Mouse (Mus musculus): ENCODE measurements around the gene Csnk2a2. TPM values are rescaled to one million over a fixed set of nuclear protein-coding genes. Genes with fewer than 3 reads are reported as not detected.

The Csnk2a2 gene
- polyA plus RNA-seq, 1 experiment from 2014 or later = 16.7 TPM

DNA sequence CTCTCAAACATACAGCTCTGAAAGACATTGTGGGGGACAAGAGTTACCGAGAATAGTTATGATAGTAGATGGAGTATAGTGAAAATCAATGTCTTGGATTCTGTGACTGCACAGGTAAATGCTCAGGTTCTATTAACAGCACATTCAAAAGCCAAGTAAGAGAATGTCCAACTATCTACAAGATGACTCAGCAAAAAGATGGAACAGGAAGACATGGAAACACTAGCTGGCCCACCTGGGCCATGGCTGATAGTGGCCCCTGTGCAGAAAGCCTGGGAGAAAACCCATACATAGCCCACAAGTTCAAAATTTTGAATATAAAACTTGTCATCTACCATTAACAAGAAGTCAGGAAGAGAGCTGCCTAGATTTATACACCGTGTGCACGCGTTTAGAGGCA lies 19.8 kb downstream of the Csnk2a2 start:
- no peaks in the 10 kb centered on the region for H3K9me3 ChIP-seq (ENCODE audit: control insufficient read depth, low read length)
- 0 out of 4 replicates have a peak, but pooled peaks cover 0 to 3% of the 10 kb centered on the region in 2 experiments for H3K4me1 ChIP-seq (ENCODE audit: control insufficient read depth in 2 of 2, insufficient read depth in 2 of 2, low read length in 2 of 2)
- no peak overlapping the region for H3K9ac ChIP-seq (ENCODE audit: low read length)
- no peak for ATAC-seq (ENCODE audit: insufficient number of reproducible peaks, insufficient read depth, low FRiP score, low read depth)
- H3K36me3 ChIP-seq (ENCODE audit: control insufficient read depth, insufficient read depth, low read length) = peaks cover 96% of the 10 kb centered on the region
- H3K4me3 ChIP-seq (ENCODE audit: control insufficient read depth in 1 of 2, insufficient read depth in 1 of 2, low read depth in 1 of 2, low read length in 2 of 2) = no peak overlapping the region
- over 99% methylated on average over 4 of the region's 4 CpGs for WGBS
- no peak overlapping the region for H3K4me2 ChIP-seq (ENCODE audit: low read length)
- no peak overlapping the region for H3K27ac ChIP-seq (replicated peaks in 1 of 2; ENCODE audit: control insufficient read depth in 1 of 2, insufficient read depth in 1 of 2, low read depth in 2 of 2, low read length in 2 of 2)
- H3K27me3 ChIP-seq (ENCODE audit: control insufficient read depth, insufficient read depth, low read length) = no peaks in the 10 kb centered on the region

DNA sequence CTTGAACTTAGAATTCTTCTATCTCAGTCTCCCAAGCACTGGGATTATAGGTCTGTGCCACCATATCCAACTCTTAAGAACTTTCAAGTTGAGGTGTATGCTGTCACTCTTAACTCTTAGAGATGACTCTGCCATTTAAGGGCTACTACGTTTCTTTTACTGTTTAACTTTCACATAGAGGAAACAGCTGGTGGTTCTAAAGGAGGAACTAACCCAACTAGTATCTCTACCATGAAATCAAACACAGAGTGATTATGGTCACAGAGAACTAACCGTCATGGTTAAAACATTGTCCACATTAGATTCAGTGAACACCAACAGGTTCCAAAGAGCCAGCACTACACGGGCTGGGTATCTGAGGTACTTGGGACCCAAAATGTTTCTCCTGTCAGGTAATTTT lies 20.8 kb downstream of the Csnk2a2 start:
- Histone ChIP-seq H3K9ac (ENCODE audit: low read length) (no peak overlapping the region), H3K4me1 (ENCODE audit: control insufficient read depth in 2 of 2, insufficient read depth in 2 of 2, low read length in 2 of 2) (0 out of 4 replicates have a peak, but pooled peaks cover 0 to 3% of the 10 kb centered on the region in 2 experiments), H3K36me3 (ENCODE audit: control insufficient read depth, insufficient read depth, low read length) (peaks cover 96% of the 10 kb centered on the region), H3K27me3 (ENCODE audit: control insufficient read depth, insufficient read depth, low read length) (no peaks in the 10 kb centered on the region), H3K9me3 (ENCODE audit: control insufficient read depth, low read length) (no peaks in the 10 kb centered on the region), H3K4me2 (ENCODE audit: low read length) (no peak overlapping the region), H3K27ac (replicated peaks in 1 of 2; ENCODE audit: control insufficient read depth in 1 of 2, insufficient read depth in 1 of 2, low read depth in 2 of 2, low read length in 2 of 2) (no peak overlapping the region), H3K4me3 (ENCODE audit: control insufficient read depth in 1 of 2, insufficient read depth in 1 of 2, low read depth in 1 of 2, low read length in 2 of 2) (no peak overlapping the region)
- 95% methylated on average over 3 of the region's 3 CpGs for WGBS
- ATAC-seq (ENCODE audit: insufficient number of reproducible peaks, insufficient read depth, low FRiP score, low read depth) = no peak

DNA sequence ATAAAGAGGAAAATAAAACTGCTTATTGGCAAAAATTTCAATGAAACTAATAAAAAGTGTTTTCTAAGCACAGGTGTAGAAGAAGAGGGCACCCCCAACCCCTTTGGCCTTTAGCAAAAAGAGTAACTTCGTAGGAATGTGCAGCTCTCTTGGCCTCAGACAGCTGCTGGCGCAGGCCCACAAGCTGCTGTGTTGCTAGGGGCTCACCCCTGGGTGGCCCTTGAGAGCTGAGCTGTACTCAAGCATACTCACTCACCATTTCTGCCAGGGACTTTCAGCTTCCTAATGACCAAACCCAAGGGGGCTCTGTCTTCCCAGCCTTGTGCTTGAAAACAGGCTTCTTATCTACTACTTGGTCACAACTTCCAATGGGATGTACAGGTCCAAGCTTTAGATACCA lies 23.3 kb downstream of the Csnk2a2 start:
- ATAC-seq (ENCODE audit: insufficient number of reproducible peaks, insufficient read depth, low FRiP score, low read depth) = no peak
- WGBS = 72% methylated on average over 2 of the region's 2 CpGs
- no peaks in the 10 kb centered on the region for H3K27me3 ChIP-seq (ENCODE audit: control insufficient read depth, insufficient read depth, low read length)
- H3K9me3 ChIP-seq (ENCODE audit: control insufficient read depth, low read length) = no peaks in the 10 kb centered on the region
- H3K36me3 ChIP-seq (ENCODE audit: control insufficient read depth, insufficient read depth, low read length) = peaks cover 92% of the 10 kb centered on the region
- 0 out of 4 replicates have a peak, but pooled peaks cover 0 to 3% of the 10 kb centered on the region in 2 experiments for H3K4me1 ChIP-seq (ENCODE audit: control insufficient read depth in 2 of 2, insufficient read depth in 2 of 2, low read length in 2 of 2)
- H3K27ac ChIP-seq (replicated peaks in 1 of 2; ENCODE audit: control insufficient read depth in 1 of 2, insufficient read depth in 1 of 2, low read depth in 2 of 2, low read length in 2 of 2) = no peak overlapping the region
- H3K4me2 ChIP-seq (ENCODE audit: low read length) = no peak overlapping the region
- H3K4me3 ChIP-seq (ENCODE audit: control insufficient read depth in 1 of 2, insufficient read depth in 1 of 2, low read depth in 1 of 2, low read length in 2 of 2) = no peak overlapping the region
- no peak overlapping the region for H3K9ac ChIP-seq (ENCODE audit: low read length)

DNA sequence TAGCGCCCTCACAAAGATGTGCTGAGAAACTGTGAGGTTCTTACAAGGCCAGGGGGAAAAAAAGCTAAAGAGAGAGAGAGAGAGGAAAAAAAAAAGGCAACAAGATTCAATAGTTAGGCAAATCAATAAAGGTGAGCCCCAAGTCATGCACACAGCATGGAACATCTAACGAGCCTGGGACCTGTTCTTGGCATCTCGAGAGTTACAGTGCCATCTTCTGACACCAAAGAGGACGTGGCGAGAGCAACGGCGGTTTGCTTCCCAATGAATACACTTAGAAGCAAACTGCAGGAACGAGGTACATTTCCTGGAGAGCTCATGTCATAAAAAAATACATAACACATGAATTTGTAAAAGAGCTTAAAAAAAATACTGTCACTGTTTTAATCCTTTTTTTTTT lies 37.3 kb downstream of the Csnk2a2 start:
- Histone ChIP-seq H3K27me3 (ENCODE audit: control insufficient read depth, insufficient read depth, low read length) (no peaks in the 10 kb centered on the region), H3K36me3 (ENCODE audit: control insufficient read depth, insufficient read depth, low read length) (peaks cover 99% of the 10 kb centered on the region), H3K9me3 (ENCODE audit: control insufficient read depth, low read length) (no peaks in the 10 kb centered on the region), H3K27ac (replicated peaks in 1 of 2; ENCODE audit: control insufficient read depth in 1 of 2, insufficient read depth in 1 of 2, low read depth in 2 of 2, low read length in 2 of 2) (no peak overlapping the region), H3K9ac (ENCODE audit: low read length) (no peak overlapping the region), H3K4me2 (ENCODE audit: low read length) (no peak overlapping the region), H3K4me3 (ENCODE audit: control insufficient read depth in 1 of 2, insufficient read depth in 1 of 2, low read depth in 1 of 2, low read length in 2 of 2) (no peak overlapping the region), H3K4me1 (ENCODE audit: control insufficient read depth in 2 of 2, insufficient read depth in 2 of 2, low read length in 2 of 2) (no peaks in the 10 kb centered on the region)
- 66% methylated on average over 8 of the region's 8 CpGs for WGBS
- ATAC-seq (ENCODE audit: insufficient number of reproducible peaks, insufficient read depth, low FRiP score, low read depth) = no peak

DNA sequence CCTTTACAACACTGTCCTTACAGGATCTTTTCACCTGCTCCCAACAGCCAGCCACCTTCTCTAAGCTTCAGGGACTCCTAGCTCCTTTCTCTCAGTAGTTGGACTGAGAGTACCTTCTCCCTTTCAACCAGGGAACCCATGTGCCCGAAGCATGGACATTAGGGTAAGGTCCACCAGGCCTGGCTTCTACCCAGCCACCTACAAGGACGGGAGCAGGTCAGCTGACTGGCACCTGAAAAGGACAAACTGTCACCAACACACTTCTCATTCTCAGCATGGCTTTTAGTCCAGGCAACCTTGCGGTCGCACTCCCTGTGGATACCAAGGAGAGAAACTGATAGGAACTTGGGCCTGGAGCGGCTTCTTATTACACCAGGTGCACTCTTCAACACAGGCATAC lies 39.6 kb downstream of the Csnk2a2 start:
- H3K9me3 ChIP-seq (ENCODE audit: control insufficient read depth, low read length) = no peaks in the 10 kb centered on the region
- no peak overlapping the region for H3K4me2 ChIP-seq (ENCODE audit: low read length)
- no peak overlapping the region for H3K9ac ChIP-seq (ENCODE audit: low read length)
- 93% methylated on average over 5 of the region's 5 CpGs for WGBS
- ATAC-seq (ENCODE audit: insufficient number of reproducible peaks, insufficient read depth, low FRiP score, low read depth) = no peak
- no peak overlapping the region for H3K27ac ChIP-seq (replicated peaks in 1 of 2; ENCODE audit: control insufficient read depth in 1 of 2, insufficient read depth in 1 of 2, low read depth in 2 of 2, low read length in 2 of 2)
- no peaks in the 10 kb centered on the region for H3K4me1 ChIP-seq (ENCODE audit: control insufficient read depth in 2 of 2, insufficient read depth in 2 of 2, low read length in 2 of 2)
- H3K27me3 ChIP-seq (ENCODE audit: control insufficient read depth, insufficient read depth, low read length) = no peaks in the 10 kb centered on the region
- peaks cover 84% of the 10 kb centered on the region for H3K36me3 ChIP-seq (ENCODE audit: control insufficient read depth, insufficient read depth, low read length)
- H3K4me3 ChIP-seq (ENCODE audit: control insufficient read depth in 1 of 2, insufficient read depth in 1 of 2, low read depth in 1 of 2, low read length in 2 of 2) = no peak overlapping the region

GRCm38 (mm10) chr8:95447661-95448060 lies 42.2 kb downstream of the Csnk2a2 start:
- Histone ChIP-seq H3K9ac (ENCODE audit: low read length) (no peak overlapping the region), H3K27me3 (ENCODE audit: control insufficient read depth, insufficient read depth, low read length) (no peaks in the 10 kb centered on the region), H3K4me2 (ENCODE audit: low read length) (no peak overlapping the region), H3K4me3 (ENCODE audit: control insufficient read depth in 1 of 2, insufficient read depth in 1 of 2, low read depth in 1 of 2, low read length in 2 of 2) (no peak overlapping the region), H3K9me3 (ENCODE audit: control insufficient read depth, low read length) (no peaks in the 10 kb centered on the region), H3K27ac (replicated peaks in 1 of 2; ENCODE audit: control insufficient read depth in 1 of 2, insufficient read depth in 1 of 2, low read depth in 2 of 2, low read length in 2 of 2) (no peak overlapping the region), H3K4me1 (ENCODE audit: control insufficient read depth in 2 of 2, insufficient read depth in 2 of 2, low read length in 2 of 2) (no peaks in the 10 kb centered on the region), H3K36me3 (ENCODE audit: control insufficient read depth, insufficient read depth, low read length) (peaks cover 57% of the 10 kb centered on the region)
- 88% methylated on average over 7 of the region's 7 CpGs for WGBS
- no peak for ATAC-seq (ENCODE audit: insufficient number of reproducible peaks, insufficient read depth, low FRiP score, low read depth)

GRCm38 (mm10) chr8:95445042-95445441 lies 44.8 kb downstream of the Csnk2a2 start:
- no peak overlapping the region for H3K27ac ChIP-seq (replicated peaks in 1 of 2; ENCODE audit: control insufficient read depth in 1 of 2, insufficient read depth in 1 of 2, low read depth in 2 of 2, low read length in 2 of 2)
- H3K9me3 ChIP-seq (ENCODE audit: control insufficient read depth, low read length) = no peaks in the 10 kb centered on the region
- 86% methylated on average over 4 of the region's 4 CpGs for WGBS
- no peak overlapping the region for H3K4me2 ChIP-seq (ENCODE audit: low read length)
- no peak overlapping the region for H3K9ac ChIP-seq (ENCODE audit: low read length)
- no peaks in the 10 kb centered on the region for H3K27me3 ChIP-seq (ENCODE audit: control insufficient read depth, insufficient read depth, low read length)
- H3K36me3 ChIP-seq (ENCODE audit: control insufficient read depth, insufficient read depth, low read length) = peaks cover 32% of the 10 kb centered on the region
- no peaks in the 10 kb centered on the region for H3K4me1 ChIP-seq (ENCODE audit: control insufficient read depth in 2 of 2, insufficient read depth in 2 of 2, low read length in 2 of 2)
- no peak overlapping the region for H3K4me3 ChIP-seq (ENCODE audit: control insufficient read depth in 1 of 2, insufficient read depth in 1 of 2, low read depth in 1 of 2, low read length in 2 of 2)
- no peak for ATAC-seq (ENCODE audit: insufficient number of reproducible peaks, insufficient read depth, low FRiP score, low read depth)

DNA sequence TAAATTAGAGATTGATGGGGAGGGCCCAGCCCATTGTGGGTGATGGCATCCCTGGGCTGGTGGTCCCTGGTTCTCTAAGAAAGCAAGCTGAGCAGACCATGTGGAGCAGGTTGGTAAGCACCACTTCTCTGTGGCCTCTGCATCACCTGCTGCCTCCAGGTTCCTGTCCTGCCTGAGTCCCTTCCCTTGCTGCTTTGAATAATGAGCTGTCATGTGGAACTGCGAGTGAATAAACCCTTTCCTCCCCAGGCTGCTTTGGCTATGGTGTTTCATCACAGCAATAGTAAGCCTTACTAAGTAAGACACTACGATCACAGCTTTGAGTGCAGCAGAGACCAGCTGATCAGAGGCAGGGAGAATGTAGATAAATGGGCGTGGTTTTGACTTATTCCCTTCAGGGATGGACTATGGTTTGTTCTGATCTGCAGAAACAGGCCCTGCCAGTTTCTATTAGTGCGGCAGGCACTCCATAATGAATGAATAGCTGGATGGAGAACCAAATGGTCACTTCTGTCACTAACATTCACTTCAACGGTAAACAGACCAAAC lies 48.3 kb downstream of the Csnk2a2 start:
- Histone ChIP-seq H3K27me3 (ENCODE audit: control insufficient read depth, insufficient read depth, low read length) (no peaks in the 10 kb centered on the region), H3K27ac (replicated peaks in 1 of 2; ENCODE audit: control insufficient read depth in 1 of 2, insufficient read depth in 1 of 2, low read depth in 2 of 2, low read length in 2 of 2) (no peak overlapping the region), H3K4me3 (ENCODE audit: control insufficient read depth in 1 of 2, insufficient read depth in 1 of 2, low read depth in 1 of 2, low read length in 2 of 2) (no peak overlapping the region), H3K36me3 (ENCODE audit: control insufficient read depth, insufficient read depth, low read length) (no peaks in the 10 kb centered on the region), H3K4me2 (ENCODE audit: low read length) (no peak overlapping the region), H3K4me1 (ENCODE audit: control insufficient read depth in 2 of 2, insufficient read depth in 2 of 2, low read length in 2 of 2) (peaks cover 0 to 2% of the 10 kb centered on the region in 2 experiments; a peak in 1 of 4 replicates), H3K9ac (ENCODE audit: low read length) (no peak overlapping the region), H3K9me3 (ENCODE audit: control insufficient read depth, low read length) (no peaks in the 10 kb centered on the region)
- ATAC-seq (ENCODE audit: insufficient number of reproducible peaks, insufficient read depth, low FRiP score, low read depth) = no peak
- 63% methylated on average over 5 of the region's 5 CpGs for WGBS

Data from heart, embryonic 14.5 days (tissue).